Mouse (Mus musculus): Measurements from ENCODE around the gene Thegl.
"Not testable (repeated sequence)": the region's sequence is repeated elsewhere in the genome, so short reads cannot be mapped to it uniquely, and the experiment has no call there.

The Thegl gene

GRCm38 (mm10) chr5:77015544-77016482 lies at the start of gene Thegl:
TSS of gene Thegl (plus strand) at chr5:77016023.
- peak; percentile 85 for DNase-seq (ENCODE audit: extremely low spot score, low spot score)

DNA sequence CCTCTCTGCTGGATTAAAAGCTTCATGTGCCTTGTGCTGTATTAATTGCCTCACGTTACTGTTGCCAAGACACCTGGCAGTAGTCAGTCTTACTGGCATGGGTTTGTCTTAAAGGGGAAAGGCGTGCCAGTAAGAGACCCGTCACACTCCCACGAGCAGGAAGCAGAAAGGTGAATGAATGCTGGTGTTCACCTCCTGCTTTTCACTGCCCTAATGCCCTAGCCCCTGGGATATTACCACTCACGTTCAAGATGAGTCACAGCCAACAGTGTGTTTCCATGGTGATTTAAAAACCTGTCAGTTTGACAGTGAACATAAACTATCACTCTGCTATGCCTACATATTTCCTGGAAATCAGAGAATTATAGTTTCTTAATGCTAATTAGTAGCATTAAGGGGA lies 46.6 kb upstream of the Thegl start:
- DNase-seq (ENCODE audit: extremely low spot score, low spot score): no peak

- DNase-seq (ENCODE audit: extremely low spot score, low spot score): not testable (repeated sequence)
Measured at GRCm38 (mm10) chr5:76971115-76971514, 44.7 kb upstream of the Thegl start.

- DNase-seq (ENCODE audit: extremely low spot score, low spot score): no peak
Measured at GRCm38 (mm10) chr5:76973488-76973887, 42.3 kb upstream of the Thegl start.

- no peak for DNase-seq (ENCODE audit: extremely low spot score, low spot score)
Measured at GRCm38 (mm10) chr5:76974207-76974553, 41.6 kb upstream of the Thegl start.

DNA sequence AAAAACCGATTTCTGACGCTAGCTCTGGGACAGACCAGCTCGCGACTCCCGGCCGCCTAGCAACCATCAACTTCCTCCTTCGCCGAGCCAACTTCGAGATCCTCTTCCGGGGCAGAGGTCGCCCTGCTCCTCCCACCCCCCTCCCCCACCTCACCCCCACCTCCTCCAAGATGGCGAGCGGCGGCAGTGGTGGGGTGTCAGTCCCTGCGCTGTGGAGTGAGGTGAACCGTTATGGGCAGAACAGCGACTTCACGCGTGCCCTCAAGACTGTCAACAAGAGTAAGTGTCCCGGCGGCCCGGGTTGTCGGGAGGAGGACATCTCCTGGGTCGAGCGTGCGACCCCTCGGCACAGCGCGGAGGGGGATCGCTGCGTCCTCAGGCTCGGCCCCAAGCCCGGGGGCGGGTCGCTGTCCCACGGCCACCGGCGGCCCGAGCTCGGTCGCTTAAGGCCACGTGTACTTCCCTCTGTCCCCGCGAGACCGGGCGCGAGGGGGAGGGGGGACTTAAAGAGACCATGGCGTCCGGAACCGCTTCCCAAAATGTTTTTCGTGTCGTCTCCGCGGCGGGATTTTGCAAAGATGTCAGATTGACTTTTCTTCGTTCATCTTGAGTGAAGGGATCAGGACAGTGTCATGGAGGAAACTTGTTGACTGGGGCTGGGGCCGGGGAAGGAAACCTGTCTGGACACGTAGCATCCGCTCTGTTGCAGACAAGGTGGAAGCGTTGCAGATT lies 41.1 kb upstream of the Thegl start, which contains the start of gene Srp72:
TSS of gene Srp72 (plus strand) at position 130 of the 732 bp plus-strand sequence.
- DNase-seq (ENCODE audit: extremely low spot score, low spot score): peak; percentile 91

- DNase-seq (ENCODE audit: extremely low spot score, low spot score): no peak
Measured at GRCm38 (mm10) chr5:76975736-76976135, 40.1 kb upstream of the Thegl start.

- DNase-seq (ENCODE audit: extremely low spot score, low spot score): no peak
Measured at GRCm38 (mm10) chr5:76984015-76984414, 31.8 kb upstream of the Thegl start.

DNA sequence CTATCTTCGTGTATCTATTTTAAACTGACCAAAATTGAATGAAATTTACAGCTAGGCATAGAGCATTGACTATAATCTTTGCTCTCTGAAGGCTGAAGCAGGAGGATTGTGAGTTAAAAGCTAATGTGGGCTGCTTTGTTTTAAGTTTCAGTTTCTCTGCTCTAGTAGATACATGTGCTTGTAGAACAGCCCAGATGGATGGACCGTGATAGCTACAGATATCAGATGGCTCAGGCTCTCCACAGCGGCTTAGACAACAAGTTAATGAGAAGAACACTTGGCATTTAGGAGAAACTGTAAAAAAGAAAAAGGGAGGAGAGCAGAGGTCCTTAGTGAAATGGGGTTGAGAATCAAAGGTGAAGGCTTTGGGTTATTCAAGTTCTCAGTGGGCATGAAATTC lies 25.0 kb upstream of the Thegl start:
- DNase-seq (ENCODE audit: extremely low spot score, low spot score): no peak

GRCm38 (mm10) chr5:76993174-76993814 lies 22.5 kb upstream of the Thegl start:
- no peak for DNase-seq (ENCODE audit: extremely low spot score, low spot score)

GRCm38 (mm10) chr5:76998416-76998815 lies 17.4 kb upstream of the Thegl start:
- no peak for DNase-seq (ENCODE audit: extremely low spot score, low spot score)

DNA sequence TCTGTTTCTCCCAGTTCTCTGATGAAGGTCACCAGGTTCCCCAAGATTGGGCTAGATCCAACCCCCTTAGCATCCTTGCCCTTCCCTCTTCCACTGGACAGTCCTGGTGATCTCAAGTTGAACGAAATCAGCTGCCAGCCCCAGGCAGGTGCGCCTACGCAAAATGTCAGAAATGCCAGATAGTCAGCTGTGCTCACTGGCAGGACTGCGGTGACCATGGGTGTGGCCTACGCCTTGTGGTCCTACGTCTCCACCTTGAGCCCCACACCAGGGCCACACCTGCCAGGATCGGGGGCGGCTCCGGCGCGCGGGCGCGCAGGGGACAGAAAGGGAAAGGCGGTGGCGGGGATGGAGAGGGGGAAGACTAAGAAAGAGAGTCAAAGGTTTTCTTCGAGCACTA lies 14.6 kb upstream of the Thegl start:
- no peak for DNase-seq (ENCODE audit: extremely low spot score, low spot score)

DNA sequence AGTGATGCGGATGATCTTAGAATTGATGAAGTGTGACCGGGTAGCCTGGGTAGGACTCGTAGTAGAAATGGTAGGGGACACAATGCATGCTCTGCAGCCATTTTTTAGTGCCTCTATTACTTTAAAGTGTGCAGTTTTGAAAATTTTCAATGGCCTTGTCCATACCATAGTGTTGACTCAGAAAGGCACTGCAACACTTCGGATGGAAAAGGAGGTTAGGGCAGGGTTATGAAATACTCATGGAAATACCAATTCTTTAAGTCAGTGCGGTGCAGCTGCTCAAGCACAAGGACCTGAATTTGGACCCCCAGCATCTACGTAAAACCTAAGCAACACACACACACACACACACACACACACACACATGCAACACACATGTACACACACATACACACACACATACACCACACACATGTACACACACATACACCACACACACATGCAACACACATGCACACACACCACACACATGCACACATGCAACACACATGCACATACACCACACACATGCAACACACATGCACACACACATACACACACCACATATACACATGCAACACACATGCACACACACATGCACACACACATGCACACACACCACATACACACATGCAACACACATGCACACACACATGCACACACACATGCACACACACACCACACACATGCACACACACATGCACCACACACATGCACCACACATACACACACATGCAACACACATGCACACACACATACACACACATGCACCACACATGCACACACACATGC lies 11.6 kb upstream of the Thegl start, which contains the start of gene Arl9:
TSS of gene Arl9 (plus strand) at position 5 of the 771 bp plus-strand sequence.
- no peak for DNase-seq (ENCODE audit: extremely low spot score, low spot score)

- DNase-seq (ENCODE audit: extremely low spot score, low spot score): no peak
Measured at GRCm38 (mm10) chr5:77010352-77010751, 5.5 kb upstream of the Thegl start.

DNA sequence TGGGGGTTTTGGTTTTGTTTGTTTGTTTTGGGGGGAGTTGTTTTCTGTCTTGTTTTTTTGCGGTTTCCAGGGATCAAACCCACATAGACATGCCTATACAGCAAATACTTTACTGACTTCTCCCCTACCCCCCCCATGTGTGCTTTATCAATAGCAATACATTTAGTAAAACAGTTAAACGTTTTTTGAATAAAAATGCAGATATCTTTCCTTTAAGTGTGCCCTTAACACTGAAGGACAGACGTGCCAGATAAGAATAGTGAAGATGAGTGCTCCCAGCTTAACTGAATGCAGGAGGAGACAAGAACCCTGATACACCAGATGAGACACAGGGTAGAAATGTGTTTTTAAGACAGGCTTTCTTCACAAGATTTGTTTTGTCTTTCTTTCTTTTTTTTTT lies 4.7 kb upstream of the Thegl start:
- DNase-seq (ENCODE audit: extremely low spot score, low spot score): no peak

DNA sequence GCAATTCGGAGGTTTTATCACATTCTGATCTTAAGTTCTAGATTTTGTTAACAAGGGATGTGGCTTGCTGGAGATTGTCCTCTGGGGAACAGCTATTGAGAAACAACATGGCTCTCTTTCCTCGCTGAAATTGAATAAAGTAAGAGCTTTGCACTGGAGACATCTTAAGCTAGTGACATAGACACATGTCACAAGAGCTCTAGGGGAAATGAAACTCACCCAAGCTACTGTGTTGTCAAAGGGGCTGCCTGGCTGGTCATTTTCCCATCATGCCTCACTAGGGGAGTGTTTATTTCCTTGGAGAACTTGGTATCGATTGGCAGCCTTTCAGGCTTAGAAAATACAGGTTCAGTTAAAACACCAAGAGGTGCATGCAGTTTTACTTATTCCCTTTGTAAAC lies 2.7 kb upstream of the Thegl start:
- DNase-seq (ENCODE audit: extremely low spot score, low spot score): no peak

DNA sequence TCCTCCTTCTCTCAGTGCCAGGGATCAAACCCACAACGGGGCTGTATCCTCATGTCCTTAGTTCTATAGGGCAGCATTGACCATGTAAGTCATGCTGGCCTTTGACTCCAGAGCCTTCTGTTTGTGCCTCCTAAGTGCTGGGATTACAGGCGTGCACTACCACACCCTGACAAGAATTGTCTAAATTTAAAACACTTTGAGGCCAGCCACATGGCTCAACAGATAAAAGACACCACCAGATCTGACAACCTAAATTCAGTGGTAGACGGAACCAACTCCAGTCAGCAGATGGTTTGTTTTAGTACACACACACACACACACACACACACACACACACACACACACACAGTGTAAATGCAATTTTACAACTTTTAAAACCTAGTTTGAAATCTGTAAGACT lies 12.2 kb downstream of the Thegl start:
- DNase-seq (ENCODE audit: extremely low spot score, low spot score): no peak

DNA sequence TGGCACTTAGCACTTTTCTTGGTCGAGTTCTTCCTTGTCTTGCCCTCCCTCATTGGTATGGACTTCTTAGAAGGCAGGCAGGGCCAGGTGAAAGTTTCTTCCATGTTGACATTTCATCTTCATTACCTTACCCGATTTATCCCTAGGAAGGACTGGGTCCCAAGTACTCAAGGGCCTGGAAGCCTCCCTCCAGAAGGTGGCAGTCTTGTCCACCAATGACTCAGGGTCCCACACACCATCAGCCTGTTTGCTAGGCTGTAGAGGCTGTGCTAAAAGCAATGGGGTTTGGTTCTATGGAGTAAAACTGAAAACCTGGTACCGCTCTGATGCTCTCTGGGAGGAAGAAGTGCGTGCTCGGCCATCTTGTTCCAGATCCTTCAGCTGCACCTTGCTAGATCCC lies 13.9 kb downstream of the Thegl start:
- no peak for DNase-seq (ENCODE audit: extremely low spot score, low spot score)

- DNase-seq (ENCODE audit: extremely low spot score, low spot score): not testable (repeated sequence)
Measured at GRCm38 (mm10) chr5:77035101-77035500, 19.3 kb downstream of the Thegl start.

- no peak for DNase-seq (ENCODE audit: extremely low spot score, low spot score)
Measured at GRCm38 (mm10) chr5:77038451-77038850, 22.6 kb downstream of the Thegl start.

DNA sequence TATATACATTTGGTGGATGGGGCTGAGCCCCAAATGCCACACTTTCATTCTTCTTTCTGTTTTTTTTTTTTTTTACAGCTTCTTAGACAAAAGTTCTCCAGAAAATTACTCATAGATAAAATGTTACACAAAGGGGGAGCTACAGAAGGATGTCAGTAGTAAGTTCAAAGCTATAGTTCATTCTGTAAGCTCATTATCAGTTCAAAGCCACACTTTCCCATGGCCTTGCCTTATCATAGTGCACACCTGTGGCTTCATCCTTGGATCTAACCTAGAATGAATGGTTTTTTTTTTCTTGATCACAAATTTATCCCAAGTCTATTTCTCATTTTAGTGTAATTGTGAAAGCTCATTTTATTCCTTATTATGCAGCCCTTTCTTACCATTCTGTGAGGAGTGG lies 23.6 kb downstream of the Thegl start:
- no peak for DNase-seq (ENCODE audit: extremely low spot score, low spot score)
